Mouse (Mus musculus): ENCODE results near the gene Nsmce1. TPM values are rescaled to one million over a fixed set of nuclear protein-coding genes. Genes with fewer than 3 reads are reported as not detected.
A peak's percentile ranks its signal among the peaks of the same experiment; 100 is the strongest.

Gene Nsmce1
- polyA plus RNA-seq (2012; rRNA removed): 28.6 and 30.0 TPM in 2 replicates

GRCm38 (mm10) chr7:125490947-125491735 lies at the start of gene Nsmce1:
Nsmce1 (minus strand) TSS chr7:125491596.
- peak; percentile 95 to 97 for DNase-seq (ENCODE audit: extremely low spot score in 1 of 2, low spot score in 1 of 2)

- DNase-seq (ENCODE audit: extremely low spot score in 1 of 2, low spot score in 1 of 2): no peak
Measured at GRCm38 (mm10) chr7:125541026-125541425, 49.6 kb upstream of the Nsmce1 start.

DNA sequence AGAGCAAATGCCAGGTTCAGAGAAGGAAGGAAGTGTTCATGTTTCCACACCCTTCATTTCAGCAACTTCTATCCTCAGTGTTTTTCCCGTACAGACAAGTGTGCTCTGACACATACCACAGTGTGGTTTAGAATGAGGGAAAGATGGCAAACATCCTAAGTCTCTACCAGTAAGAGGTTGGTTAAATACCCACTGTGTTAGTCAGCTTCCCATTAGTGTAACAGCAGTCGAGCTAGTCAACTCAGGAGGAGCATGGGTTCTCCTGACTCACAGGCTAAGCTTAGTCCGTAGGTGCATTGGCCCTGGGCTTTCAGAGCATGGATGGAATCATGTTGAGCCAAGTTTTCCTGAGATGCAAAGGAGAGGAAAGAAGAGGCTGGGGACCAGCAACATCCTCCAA lies 48.0 kb upstream of the Nsmce1 start:
- no peak for DNase-seq (ENCODE audit: extremely low spot score in 1 of 2, low spot score in 1 of 2)

DNA sequence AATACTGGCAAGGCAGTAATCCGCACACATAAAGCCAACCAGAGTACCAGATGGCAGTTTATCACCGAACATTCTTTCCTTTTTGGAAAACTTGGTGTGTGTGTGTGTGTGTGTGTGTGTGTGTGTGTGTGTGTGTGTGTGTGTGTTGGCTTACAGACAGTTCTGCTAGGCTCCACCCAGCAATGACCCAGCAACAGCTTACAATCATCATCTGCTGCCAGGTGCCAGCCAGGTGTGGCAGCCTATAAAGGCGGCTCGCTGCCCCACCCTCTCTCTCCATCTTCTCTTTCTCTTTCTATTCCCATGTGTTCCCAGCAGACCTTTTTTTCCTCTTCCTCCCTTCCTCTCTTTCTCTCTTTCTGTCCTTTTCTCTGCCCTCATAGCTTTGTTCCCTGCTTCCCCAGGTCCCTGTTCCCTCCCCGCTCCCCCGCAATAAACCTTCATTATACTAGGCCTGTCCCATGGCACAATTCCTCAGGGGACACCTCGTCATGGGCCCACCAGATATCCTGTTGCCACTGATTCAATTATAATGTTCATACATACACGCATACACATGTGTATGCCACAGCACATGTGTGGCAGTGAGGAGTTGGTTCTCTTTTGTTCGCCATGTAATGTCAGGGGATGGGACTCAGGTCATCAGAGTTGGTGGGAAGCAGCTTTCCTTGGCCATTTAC lies 36.6 kb upstream of the Nsmce1 start:
- DNase-seq (ENCODE audit: extremely low spot score in 1 of 2, low spot score in 1 of 2): no peak

DNA sequence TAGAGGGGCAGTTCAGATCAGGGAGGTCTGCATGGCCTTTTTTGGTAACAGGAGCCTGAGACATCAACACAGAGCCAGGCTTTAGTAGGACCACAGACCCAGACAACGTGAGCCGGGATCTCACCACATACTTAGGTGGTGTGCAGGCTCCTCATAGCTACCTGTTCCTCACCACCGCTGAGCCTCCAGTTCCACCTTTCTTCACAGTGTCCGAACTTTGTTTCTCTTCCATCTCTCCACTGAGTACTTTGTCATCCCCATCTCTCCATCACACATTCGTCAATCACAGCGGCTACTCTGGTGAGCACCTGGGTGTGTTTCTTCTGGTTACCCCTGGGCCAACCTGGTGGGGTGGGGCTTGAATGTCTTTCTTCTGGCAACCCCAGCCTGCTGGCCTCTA lies 35.8 kb upstream of the Nsmce1 start:
- no peak for DNase-seq (ENCODE audit: extremely low spot score in 1 of 2, low spot score in 1 of 2)

- DNase-seq (ENCODE audit: extremely low spot score in 1 of 2, low spot score in 1 of 2): no peak
Measured at GRCm38 (mm10) chr7:125523051-125523450, 31.7 kb upstream of the Nsmce1 start.

- DNase-seq (ENCODE audit: extremely low spot score in 1 of 2, low spot score in 1 of 2): no peak
Measured at GRCm38 (mm10) chr7:125519715-125520114, 28.3 kb upstream of the Nsmce1 start.

DNA sequence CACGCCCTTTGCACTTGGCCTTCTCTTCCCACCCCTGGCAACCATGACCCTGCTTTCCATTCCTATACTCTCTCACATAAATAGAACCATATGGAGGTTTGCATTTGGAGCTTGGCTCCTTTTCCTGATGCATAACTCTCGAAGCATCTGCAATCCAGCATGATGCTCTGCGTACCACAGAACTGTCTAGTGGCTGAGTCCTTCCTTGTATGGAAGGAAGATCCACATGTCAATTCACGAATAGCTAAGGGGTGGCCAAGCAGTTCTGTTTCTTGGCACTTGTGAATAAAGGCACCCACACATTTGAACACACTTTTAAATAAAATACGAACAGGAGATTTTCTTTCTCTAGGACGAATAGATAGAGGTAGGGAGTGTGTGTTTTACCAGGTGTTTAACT lies 26.1 kb upstream of the Nsmce1 start:
- DNase-seq (ENCODE audit: extremely low spot score in 1 of 2, low spot score in 1 of 2): peak in 1 of 2 experiments; percentile 26

GRCm38 (mm10) chr7:125516723-125517122 lies 25.3 kb upstream of the Nsmce1 start:
- DNase-seq (ENCODE audit: extremely low spot score in 1 of 2, low spot score in 1 of 2): no peak

- DNase-seq (ENCODE audit: extremely low spot score in 1 of 2, low spot score in 1 of 2): no peak
Measured at GRCm38 (mm10) chr7:125515081-125515853, 23.9 kb upstream of the Nsmce1 start.

- DNase-seq (ENCODE audit: extremely low spot score in 1 of 2, low spot score in 1 of 2): no peak
Measured at GRCm38 (mm10) chr7:125511852-125512251, 20.5 kb upstream of the Nsmce1 start.

DNA sequence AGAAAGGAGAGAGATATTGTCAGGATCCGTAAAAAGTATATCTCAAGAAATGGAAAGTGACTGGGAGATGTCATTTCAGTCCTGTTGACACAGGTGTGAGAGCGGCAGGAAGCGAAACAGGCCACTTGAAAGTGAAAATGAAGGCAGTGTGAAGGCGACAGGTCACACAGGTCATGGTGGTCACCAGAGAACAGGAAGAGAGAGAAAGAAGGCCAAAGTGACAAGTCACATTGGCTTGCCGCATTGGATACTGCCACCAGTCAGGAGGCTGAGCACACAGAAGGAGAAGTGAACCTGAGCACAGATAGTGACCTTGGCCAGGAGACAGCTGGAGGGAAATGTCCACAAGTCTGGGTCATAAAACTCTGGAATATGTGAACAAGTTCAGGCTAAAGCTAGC lies 20.0 kb upstream of the Nsmce1 start:
- DNase-seq (ENCODE audit: extremely low spot score in 1 of 2, low spot score in 1 of 2): no peak

GRCm38 (mm10) chr7:125507279-125507678 lies 15.9 kb upstream of the Nsmce1 start:
- no peak for DNase-seq (ENCODE audit: extremely low spot score in 1 of 2, low spot score in 1 of 2)

GRCm38 (mm10) chr7:125505568-125505967 lies 14.2 kb upstream of the Nsmce1 start:
- no peak for DNase-seq (ENCODE audit: extremely low spot score in 1 of 2, low spot score in 1 of 2)

GRCm38 (mm10) chr7:125504618-125505017 lies 13.2 kb upstream of the Nsmce1 start:
- peak; percentile 28 to 66 for DNase-seq (ENCODE audit: extremely low spot score in 1 of 2, low spot score in 1 of 2)

GRCm38 (mm10) chr7:125503374-125504092 lies 12.1 kb upstream of the Nsmce1 start:
- no peak for DNase-seq (ENCODE audit: extremely low spot score in 1 of 2, low spot score in 1 of 2)

- no peak for DNase-seq (ENCODE audit: extremely low spot score in 1 of 2, low spot score in 1 of 2)
Measured at GRCm38 (mm10) chr7:125500879-125501278, 9.5 kb upstream of the Nsmce1 start.

GRCm38 (mm10) chr7:125499927-125500868 lies 8.8 kb upstream of the Nsmce1 start:
- DNase-seq (ENCODE audit: extremely low spot score in 1 of 2, low spot score in 1 of 2): peak; percentile 33 to 67

DNA sequence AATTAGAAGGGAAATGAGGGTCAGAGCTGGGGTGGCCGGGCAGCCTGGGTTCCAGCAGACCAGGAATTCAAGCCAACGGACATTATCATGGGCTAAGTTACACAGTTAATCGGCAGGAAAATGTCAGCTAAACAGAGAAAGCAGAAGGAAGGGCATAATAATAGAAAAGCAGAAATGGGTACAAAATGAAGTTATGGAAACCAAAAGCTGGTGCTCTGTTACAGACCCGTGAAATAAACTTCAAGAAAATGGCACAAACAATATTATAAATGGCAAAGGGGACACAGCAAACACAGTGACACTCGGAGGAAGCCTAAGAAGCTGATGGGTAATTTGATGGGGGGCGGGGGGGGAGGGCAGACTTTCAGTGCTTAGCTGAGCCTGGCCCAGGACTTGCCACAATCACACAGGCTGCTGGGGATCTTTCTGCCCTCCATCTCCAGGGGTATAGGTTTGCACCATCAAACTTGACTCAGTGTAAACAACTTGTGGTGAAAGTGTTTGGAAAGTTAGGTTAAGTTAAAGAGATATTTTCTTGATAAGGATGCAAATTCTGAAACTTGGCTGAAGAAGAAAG lies 4.6 kb upstream of the Nsmce1 start:
- no peak for DNase-seq (ENCODE audit: extremely low spot score in 1 of 2, low spot score in 1 of 2)
